Mouse (Mus musculus) heart, postnatal 0 days (tissue): ENCODE results near the gene Timp2.

Source experiments
- CTCF ChIP-seq: IDR thresholded peaks from 2 replicates; pipeline ENCODE4 v1.5.1; 2016; ENCODE audit warnings: antibody characterized with exemption, control low read depth, low read depth
- EP300 ChIP-seq: IDR thresholded peaks from 2 replicates; pipeline ENCODE4 v1.6.1; 2016; ENCODE audit warnings: antibody characterized with exemption, low read depth

- TF ChIP-seq EP300 (no peak), CTCF (no peak)
Measured at GRCm38 (mm10) chr11:118328947-118329346, 26.6 kb downstream of the Timp2 start.
